Mouse (Mus musculus) monocyte, adult 2 months (primary cell): ENCODE data around the gene Lrrtm3.

ENCODE experiments used
- DNase-seq, 2 experiments: peaks; one replicate each; pipeline ENCODE4 v3.0.0; 2022; ENCODE audit warnings: low spot score in 2 of 2, low read depth in 1 of 2

Lrrtm3 gene

DNA sequence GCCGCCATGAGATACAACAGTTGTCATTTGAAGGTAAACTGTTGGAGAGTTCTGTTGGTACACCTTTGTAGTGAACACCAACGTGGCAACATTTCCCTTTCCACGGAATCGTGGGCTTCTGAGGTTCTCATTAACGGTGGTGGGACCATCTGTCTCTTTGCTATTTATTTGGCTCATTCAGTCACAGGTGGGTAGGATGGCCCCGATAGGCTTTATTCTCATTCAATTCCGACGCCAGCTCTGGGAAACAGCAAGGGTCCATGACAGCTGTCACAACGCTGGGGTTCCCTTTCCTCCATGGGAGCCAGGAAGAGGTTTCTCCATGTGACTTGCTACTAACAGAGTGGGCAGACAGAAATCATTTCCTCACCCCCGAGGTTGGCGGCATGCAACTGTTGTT is 48.2 kb downstream of the Lrrtm3 start:
- no peak for DNase-seq

DNA sequence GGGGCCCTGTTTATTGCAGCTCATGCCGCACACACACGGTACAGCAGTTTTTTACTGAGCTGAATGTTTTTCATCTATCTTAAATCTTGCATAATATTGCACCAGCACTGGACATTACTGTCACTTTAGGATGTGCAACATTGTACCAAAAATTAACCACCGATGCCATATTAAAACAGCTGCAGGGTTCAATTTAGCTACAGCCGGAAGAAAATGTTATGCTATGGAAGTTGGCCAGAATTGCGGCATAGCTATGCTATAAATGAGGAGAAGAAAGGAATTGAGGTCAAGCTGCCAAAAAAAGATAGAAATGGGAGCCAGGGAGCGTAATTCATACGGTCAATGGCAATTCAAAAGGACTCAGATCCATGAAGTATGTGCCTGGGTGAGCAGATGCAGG is 48.9 kb downstream of the Lrrtm3 start:
- no peak for DNase-seq

DNA sequence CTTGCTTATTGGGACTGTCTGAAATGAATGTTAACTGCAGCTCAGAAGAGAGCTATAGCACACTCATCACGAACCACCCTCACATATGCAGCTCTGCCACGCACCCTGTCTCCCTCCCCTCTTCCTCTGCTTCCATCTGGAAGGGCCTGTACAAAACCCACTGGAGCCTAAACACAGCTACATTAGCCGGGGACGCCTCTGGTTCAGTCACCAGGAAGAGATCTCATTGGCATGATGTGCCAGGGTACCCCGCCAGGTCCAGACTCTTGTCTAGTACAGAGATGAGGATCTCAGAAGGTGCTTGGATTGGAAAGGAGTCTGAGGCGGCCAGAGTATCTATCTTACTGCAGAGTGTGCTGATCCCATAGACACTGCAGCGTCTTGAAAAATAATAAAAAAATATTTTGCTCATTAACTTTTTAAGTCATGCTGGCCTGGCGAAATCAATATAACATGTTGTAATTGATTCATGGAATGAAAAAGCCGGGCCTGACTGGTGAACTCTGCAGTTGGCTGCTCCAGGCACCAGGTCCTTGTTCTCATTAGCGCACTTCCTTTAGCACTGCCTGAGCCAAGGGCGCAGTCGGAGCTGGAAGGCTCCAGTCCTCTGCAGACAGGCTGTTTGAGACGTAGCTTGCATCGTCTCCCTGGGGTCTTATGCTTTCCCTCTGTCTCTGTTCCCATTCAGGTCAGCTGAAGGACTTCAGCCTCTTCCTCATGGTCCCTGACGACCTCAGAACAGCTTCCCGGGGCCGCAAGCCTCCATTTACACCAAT is 50.1 kb downstream of the Lrrtm3 start:
- no peak for DNase-seq

- DNase-seq, result no peak
Observed at GRCm38 (mm10) chr10:64030901-64031300, 59.2 kb downstream of the Lrrtm3 start.

- no peak for DNase-seq
Observed at GRCm38 (mm10) chr10:64023340-64023739, 66.7 kb downstream of the Lrrtm3 start.

- DNase-seq, result no peak
Observed at GRCm38 (mm10) chr10:64020347-64020746, 69.7 kb downstream of the Lrrtm3 start.

DNA sequence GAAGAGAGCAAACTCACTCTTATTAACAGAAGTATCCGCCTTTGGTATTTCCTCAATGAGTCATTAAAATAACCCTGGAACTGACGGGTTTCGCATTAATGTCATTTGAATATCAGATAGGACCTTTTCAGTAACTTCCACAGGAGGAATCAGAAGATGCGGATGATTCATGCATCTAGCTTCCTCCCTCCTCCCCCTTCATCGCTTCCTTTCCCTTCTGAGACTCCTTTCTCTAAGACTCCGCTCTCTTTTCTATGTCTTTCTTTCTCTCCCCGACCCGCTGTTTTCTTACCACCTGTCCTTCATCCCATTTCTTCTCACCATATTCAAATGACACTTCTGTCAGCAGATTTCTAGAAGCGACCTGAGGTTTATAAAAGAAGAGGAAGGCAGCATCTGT is 88.1 kb downstream of the Lrrtm3 start:
- DNase-seq, result no peak

DNA sequence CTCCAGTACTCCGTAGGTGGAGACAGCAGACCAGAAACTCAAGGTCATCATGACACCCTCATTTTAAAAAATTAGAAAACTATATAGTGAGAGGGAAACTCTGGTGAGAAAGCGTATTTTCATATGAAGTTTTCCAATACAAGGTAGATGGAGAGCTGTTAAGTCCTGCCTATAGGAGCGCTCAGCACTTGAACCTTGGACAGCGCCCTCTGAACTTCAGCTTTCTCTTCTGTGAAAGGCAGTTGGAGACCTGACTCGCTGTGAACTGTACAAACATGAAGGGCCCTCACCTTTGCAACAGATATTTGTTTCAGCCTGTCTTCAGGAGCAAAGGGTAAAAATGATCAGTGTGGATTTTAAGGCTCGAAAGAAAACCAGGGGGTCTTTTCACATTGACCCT is 88.5 kb downstream of the Lrrtm3 start:
- no peak for DNase-seq

DNA sequence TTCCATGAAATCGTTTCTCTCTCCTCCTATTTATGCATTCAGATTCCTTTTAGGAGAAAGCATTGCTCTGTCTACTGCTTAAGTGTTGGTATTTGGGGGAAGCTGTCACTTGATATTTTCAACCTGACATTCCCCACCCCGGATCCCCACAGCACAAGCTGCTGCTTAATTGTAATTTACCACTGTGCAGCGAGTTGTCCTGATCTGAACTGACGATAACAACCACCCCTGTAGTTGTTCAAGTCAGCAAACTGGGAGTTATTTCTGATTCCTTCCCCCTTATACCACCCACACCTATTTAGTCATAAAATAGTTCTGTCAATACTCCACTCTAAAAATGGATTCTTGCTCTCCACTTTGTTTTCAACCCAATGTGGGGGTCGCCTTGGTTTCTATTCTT is 95.8 kb downstream of the Lrrtm3 start:
- DNase-seq, result no peak

DNA sequence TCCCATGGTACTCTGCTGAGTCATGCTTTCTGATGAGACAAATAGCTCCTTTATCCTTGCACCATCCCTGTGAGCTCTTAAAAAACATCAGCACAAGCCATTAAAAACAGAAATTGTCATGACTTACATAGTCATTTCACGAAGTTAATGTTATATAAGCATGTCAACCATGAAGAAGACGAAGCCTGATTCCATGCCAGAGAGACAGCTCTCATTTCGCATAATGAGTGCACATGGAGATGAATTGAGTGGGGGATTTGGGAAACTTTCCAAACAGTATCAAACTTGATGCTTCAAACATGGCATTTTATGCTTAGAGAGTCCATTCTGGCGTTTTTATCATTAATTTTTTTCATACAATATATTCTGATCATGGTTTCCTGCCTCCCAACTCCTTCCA is 104.5 kb downstream of the Lrrtm3 start:
- DNase-seq, result no peak

GRCm38 (mm10) chr10:63979410-63979809 is 110.7 kb downstream of the Lrrtm3 start:
- no peak for DNase-seq

- no peak for DNase-seq
Observed at GRCm38 (mm10) chr10:63978969-63979368, 111.1 kb downstream of the Lrrtm3 start.

DNA sequence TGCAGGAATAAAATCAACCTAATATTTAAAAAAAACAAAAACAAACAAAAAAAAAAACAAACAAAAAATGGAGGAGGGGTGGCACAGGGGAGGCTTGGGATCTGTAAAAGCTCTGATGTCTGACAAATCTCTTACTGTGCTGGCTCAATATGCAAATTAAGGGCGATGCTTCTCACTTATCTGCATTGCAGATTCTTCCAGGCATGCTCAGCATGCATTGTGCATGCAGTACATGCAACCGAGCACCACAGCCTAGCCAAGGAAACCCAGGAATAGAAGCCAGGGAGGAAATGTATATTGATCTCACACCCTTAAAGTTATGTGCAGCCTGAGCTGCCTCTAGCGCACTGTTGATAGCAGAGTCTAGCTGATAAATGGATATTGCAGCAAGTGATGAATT is 111.5 kb downstream of the Lrrtm3 start:
- no peak for DNase-seq

- DNase-seq, result no peak
Observed at GRCm38 (mm10) chr10:63978101-63978500, 112.0 kb downstream of the Lrrtm3 start.

- no peak for DNase-seq
Observed at GRCm38 (mm10) chr10:63972300-63972699, 117.8 kb downstream of the Lrrtm3 start.

DNA sequence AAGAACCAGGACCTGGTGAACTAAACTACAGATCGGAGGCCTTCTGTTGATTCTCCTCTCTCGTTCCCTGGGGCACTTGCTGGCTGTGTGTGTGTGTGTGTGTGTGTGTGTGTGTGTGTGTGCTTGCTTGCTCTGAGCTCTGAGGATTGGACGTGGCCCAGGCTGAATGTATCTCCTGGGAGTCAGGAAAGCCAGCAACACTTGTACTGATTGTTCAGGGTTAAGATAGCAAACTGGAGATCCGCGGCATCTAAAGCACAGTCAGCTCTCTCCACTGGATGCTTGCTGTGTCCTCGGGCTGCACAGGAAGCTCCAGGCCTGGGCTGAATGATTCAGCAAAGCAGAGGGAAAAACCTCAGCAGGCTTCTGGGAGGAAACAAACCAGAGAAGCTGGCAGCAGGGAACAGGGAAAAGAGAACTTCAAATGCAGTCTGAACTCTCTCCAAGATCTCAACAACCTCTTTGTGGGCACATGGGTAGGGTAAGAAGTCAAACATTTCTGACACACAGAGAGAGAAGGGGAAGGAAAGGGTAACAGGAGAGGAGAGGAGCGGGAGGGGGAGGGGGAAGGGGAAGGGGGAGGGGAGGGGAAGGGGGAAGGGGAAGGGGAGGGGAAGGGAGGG is 135.7 kb downstream of the Lrrtm3 start:
- DNase-seq, result no peak

GRCm38 (mm10) chr10:63951481-63951880 is 138.6 kb downstream of the Lrrtm3 start:
- no peak for DNase-seq

GRCm38 (mm10) chr10:63950867-63951266 is 139.2 kb downstream of the Lrrtm3 start:
- DNase-seq, result no peak

- no peak for DNase-seq
Observed at GRCm38 (mm10) chr10:63947266-63947665, 142.8 kb downstream of the Lrrtm3 start.

GRCm38 (mm10) chr10:63945534-63945933 is 144.5 kb downstream of the Lrrtm3 start:
- DNase-seq, result no peak

DNA sequence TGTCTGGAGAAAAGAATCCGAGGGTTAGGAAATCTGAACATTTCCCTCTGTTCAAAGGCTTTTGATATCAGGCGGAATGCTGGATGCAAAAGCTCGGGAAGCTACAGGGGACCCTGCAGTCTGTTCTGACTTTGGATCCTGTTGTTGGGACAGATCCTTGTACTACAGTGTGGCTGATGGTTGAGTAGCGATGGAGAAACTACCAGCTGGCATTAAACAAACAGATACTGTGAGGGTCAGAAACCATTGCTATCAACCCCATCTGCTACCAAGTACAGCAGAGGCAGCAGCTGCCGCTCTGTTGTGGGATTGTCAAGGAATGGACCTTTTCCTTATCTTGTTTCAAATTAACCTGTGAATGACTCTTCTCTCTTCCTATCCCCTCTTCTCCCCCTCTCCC is 156.1 kb downstream of the Lrrtm3 start:
- DNase-seq, result no peak

DNA sequence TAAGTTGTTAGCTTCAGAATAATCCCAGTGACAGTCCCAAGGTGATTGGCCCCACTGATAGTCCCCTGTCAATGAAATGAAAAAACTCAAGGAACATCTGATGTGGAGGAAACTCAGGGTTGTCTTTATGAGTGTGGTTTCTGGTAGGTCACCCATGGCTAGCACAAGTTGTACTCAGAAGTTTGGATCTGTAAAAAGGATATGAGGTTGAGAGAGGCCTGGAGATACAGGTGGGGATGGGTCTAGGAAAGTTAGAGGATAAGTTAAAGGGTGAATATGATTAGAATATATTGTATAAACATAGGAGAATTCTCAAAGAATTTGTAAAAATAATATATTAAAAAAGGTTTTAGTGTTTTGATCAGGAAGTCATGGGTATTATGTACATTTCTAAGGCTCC is 162.7 kb downstream of the Lrrtm3 start, which contains the start of gene Gm10118:
TSS of gene Gm10118 (minus strand) at position 101 of the 400 bp plus-strand sequence.
- DNase-seq, result no peak

DNA sequence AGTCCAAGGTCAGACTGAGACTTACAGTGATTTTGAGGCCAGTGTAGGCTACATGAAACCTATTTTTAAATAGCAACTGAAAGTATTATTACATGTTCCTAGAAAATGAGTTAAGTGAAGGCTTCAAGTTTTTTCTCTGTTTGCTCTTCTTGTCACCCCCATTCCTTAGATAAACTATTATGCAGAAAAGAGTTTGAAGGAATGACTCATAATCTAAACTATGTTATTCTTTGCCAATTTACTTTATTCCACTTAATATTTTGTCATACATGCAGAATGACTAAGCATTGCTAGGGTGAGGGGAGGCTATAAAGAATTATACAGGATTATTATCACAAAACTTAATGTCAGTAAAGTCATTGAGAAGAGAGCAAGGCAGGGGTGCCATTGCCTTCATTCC is 181.2 kb downstream of the Lrrtm3 start:
- DNase-seq, result no peak
